Mouse (Mus musculus) thymus, postnatal 36 days (tissue): ENCODE data around the gene Rdm1.

Experiments used
- DNase-seq, 2 experiments: peaks; one replicate each; pipeline ENCODE4 v3.0.0; 2022; ENCODE audit warnings: mixed read lengths in 2 of 2

Gene Rdm1

DNA sequence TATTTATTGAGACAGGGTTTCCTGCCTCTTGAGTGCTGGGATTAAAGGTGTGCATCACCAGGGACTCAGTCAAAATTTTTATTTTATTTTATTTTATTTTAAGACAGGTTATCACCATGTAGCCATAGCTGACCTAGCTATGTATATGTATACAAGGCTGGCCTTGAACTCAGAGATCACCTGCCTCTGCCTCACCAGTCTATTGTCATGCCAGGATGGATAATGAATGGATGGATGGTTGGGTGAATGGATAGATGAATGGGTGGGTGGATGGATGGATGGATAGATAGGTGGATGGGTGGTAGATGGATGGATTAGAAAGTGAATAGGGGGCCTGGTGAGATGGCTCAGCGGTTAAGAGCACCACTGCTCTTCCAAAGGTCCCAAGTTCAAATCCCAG is 55.0 kb downstream of the Rdm1 start:
- DNase-seq = no peak

- DNase-seq = no peak
Measured at GRCm38 (mm10) chr11:101682410-101682960, 55.5 kb downstream of the Rdm1 start.
